Mouse (Mus musculus) bone marrow, adult 2 months (tissue): ENCODE data around the gene H2-DMb1.

Experiments used
- CTCF ChIP-seq: fragments of 200-500 bp; IDR thresholded peaks from 2 replicates; pipeline ENCODE4 v1.5.1; 2011; ENCODE audit warnings: low read length, control low read depth; ENCODE audit not compliant: control insufficient read depth, insufficient read depth
- POLR2A ChIP-seq: fragments of 200-500 bp; IDR thresholded peaks from 2 replicates; pipeline ENCODE4 v1.6.1; 2011; ENCODE audit warnings: low read depth, mild to moderate bottlenecking, control low read depth, low read length, borderline replicate concordance; ENCODE audit not compliant: control insufficient read depth

DNA sequence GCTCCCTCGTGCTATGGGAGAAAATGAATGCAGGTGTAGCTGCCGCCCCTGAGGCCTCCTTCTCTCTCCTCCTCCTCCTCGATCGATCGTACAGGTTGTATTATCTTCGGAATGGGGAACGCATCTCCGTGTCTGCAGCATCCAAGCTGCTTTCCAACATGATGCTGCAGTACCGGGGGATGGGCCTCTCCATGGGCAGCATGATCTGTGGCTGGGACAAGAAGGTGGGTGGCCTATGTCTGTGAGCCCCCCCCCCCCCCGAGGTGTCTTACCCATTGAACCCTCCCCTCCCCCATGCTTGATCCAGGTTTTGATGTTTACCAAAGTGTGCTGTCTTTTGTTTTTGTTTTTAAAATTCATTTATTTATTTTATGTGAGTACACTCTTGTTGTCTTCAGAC, 47.2 kb downstream of the H2-DMb1 start:
- TF ChIP-seq POLR2A (no peak), CTCF (no peak)
